Mouse (Mus musculus) liver, embryonic 11.5 days (tissue): ENCODE data around the gene Mafk. TPM values are rescaled to one million over a fixed set of nuclear protein-coding genes. Genes with fewer than 3 reads are reported as not detected.
A peak's percentile ranks its signal among the peaks of the same experiment; 100 is the strongest.

Experiments
- ATAC-seq: fragments of 200-750 bp; cut with Nextera tagmentation; replicated peaks from 2 replicates; pipeline ENCODE4 v1.8.0; 2017; ENCODE audit warnings: moderate number of reproducible peaks, mild to moderate bottlenecking, moderate TSS enrichment, moderate library complexity; ENCODE audit not compliant: low FRiP score
- DNase-seq: peaks from one replicate; pipeline ENCODE4 v3.0.0-alpha.2; 2017; ENCODE audit warnings: low spot score
- H3K27ac ChIP-seq: fragments of 300-500 bp; sonication (generic); 2 replicates; pipeline ENCODE4 v1.5.1; 2014; ENCODE audit warnings: mild to moderate bottlenecking, low read depth, low read length, control low read depth
- H3K27me3 ChIP-seq: fragments of 300-500 bp; sonication (generic); replicated peaks from 2 replicates; pipeline ENCODE4 v1.6.1; 2014; ENCODE audit warnings: low read length, mixed read lengths; ENCODE audit not compliant: control insufficient read depth, insufficient read depth
- H3K36me3 ChIP-seq: fragments of 300-500 bp; sonication (generic); 2 replicates; pipeline ENCODE4 v1.6.1; 2014; ENCODE audit warnings: mild to moderate bottlenecking, low read length, moderate library complexity, mixed read lengths; ENCODE audit not compliant: control insufficient read depth, insufficient read depth
- H3K4me1 ChIP-seq: fragments of 300-500 bp; sonication (generic); replicated peaks from 2 replicates; pipeline ENCODE4 v1.6.1; 2014; ENCODE audit warnings: low read length, mixed read lengths; ENCODE audit not compliant: control insufficient read depth, insufficient read depth
- H3K4me2 ChIP-seq: fragments of 300-500 bp; sonication (generic); 2 replicates; pipeline ENCODE4 v1.6.1; 2014; ENCODE audit warnings: mild to moderate bottlenecking, control low read depth, moderate library complexity
- H3K4me3 ChIP-seq: fragments of 300-500 bp; sonication (generic); 2 replicates; pipeline ENCODE4 v1.5.1; 2014; ENCODE audit warnings: low read depth, low read length, control low read depth
- H3K9ac ChIP-seq: fragments of 300-500 bp; sonication (generic); 2 replicates; pipeline ENCODE4 v1.6.1; 2014; ENCODE audit warnings: low read depth, low read length, control low read depth
- H3K9me3 ChIP-seq: fragments of 300-500 bp; sonication (generic); 2 replicates; pipeline ENCODE4 v1.6.1; 2016; ENCODE audit warnings: low read length, inconsistent platforms, mixed read lengths; ENCODE audit not compliant: control insufficient read depth
- WGBS: fragments of 180-500 bp; shearing (Covaris S2); extraction: QIAGEN DNeasy Blood & Tissue Kit; methylation state at CpG from one replicate; pipeline ENCODE4 v1.1.7; 2014; 5-methylcytosine and 5-hydroxymethylcytosine counted together
- polyA plus RNA-seq: library from polyadenylated mRNA; unstranded; fragments of >200 nt; fragmentation: Nextera tagmentation; extraction: Ambion mirVana; gene quantifications from 2 replicates; pipeline ENCODE4 v1.2.1, GENCODE M21; 2014

Gene Mafk
- polyA plus RNA-seq, 1 experiment from 2014 or later: 30.4 TPM

DNA sequence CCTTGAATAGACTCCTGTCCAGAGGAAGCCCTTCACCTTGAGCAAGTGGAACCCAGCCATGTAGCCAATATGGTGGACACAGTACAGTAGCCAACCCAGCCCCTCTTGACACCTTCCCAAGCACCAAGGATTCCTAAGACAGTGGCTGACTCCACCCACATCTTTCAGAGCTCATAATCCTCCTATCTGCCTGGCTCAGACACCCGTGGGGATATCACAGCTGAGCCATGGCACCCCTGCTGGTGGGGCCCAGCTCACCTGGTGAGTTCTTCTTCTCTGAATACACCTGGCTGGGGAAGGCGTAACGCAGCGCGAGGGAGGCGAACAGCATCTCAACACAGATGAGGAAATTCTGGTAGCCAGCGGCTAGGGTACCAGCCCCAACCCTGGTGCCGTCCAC, 14.6 kb downstream of the Mafk start:
- Histone ChIP-seq H3K9me3 (no peaks in the 10 kb centered on the region), H3K27me3 (no peaks in the 10 kb centered on the region), H3K4me2 (peak overlapping the region; percentile 64), H3K4me1 (peaks cover 41% of the 10 kb centered on the region), H3K9ac (peak overlapping the region; percentile 63), H3K36me3 (peaks cover 9% of the 10 kb centered on the region), H3K27ac (peak overlapping the region; percentile 99), H3K4me3 (no peak overlapping the region; the same call in 1 of the 2 replicates)
- WGBS: 85% methylated on average over 8 of the region's 8 CpGs
- no peak for DNase-seq
- no peak for ATAC-seq

DNA sequence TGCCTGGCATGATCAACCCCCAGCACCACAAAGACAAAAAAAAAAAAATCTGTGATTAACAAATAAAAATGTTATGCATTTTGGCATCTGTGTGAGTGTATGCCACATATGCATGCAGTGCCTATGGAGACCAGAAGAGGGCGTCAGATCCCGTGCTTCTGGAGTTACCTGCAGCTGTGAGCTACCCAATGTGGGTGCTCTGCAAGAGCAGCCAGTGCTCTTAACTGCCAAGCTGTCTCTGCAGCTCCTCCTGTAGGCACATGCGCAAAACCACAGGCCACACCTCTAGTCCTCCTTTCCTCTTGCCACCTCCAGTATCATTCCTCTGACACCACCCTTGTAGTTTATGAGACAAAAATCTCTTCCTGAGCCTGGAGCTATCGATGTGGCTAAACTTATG, 18.1 kb downstream of the Mafk start:
- no peak overlapping the region for H3K4me3 ChIP-seq
- no peak overlapping the region for H3K9ac ChIP-seq
- no peaks in the 10 kb centered on the region for H3K9me3 ChIP-seq
- no peak overlapping the region for H3K4me2 ChIP-seq
- WGBS: 61% methylated on average over 4 of the region's 4 CpGs
- DNase-seq (no peak), ATAC-seq (no peak)
- H3K27me3 ChIP-seq: peaks cover 12% of the 10 kb centered on the region
- H3K27ac ChIP-seq: no peak overlapping the region
- H3K4me1 ChIP-seq: peaks cover 45% of the 10 kb centered on the region
- no peaks in the 10 kb centered on the region for H3K36me3 ChIP-seq

DNA sequence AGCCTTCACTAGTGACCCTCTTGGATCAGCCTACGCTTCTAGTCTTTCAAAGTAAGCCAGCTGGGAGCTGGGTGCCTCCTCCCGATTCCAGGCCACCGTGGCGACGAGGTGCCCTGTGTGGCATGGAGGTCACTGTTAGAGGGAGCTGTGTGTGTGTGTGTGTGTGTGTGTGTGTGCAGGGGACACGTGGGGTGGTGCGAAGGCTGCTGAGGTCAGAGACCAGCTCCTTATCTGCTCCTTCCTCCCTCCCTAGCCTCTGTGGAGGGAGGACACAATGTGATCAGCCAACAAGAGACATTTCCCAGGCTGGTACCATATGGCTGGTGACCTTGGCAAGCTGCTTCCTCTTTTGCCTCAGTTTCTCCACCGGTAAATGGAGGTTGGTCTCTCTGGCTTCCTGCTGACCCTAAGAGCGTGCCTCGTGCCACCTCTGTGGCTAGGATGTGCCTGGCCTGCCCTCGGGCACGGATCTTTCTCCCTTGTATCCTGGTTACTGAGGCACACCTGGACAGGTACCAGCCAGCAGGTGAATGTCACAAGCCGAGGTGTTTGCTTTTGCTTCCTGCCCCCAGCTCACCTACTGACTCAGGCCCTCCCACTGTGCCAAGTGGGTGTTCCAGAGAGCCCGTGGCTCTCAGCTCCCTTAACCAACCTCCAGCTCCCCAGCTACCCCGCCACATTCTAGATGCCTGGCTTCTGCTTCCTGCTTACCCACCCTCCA, 20.5 kb downstream of the Mafk start:
- DNase-seq (no peak), ATAC-seq (peak; percentile 69)
- H3K36me3 ChIP-seq: no peaks in the 10 kb centered on the region
- WGBS: 69% methylated on average over 15 of the region's 15 CpGs
- peaks cover 35% of the 10 kb centered on the region for H3K4me1 ChIP-seq
- H3K4me3 ChIP-seq: no peak overlapping the region
- H3K4me2 ChIP-seq: peak overlapping the region; percentile 47
- peak overlapping the region; percentile 46; the same call in 1 of the 2 replicates for H3K9ac ChIP-seq
- peaks cover 12% of the 10 kb centered on the region for H3K27me3 ChIP-seq
- no peaks in the 10 kb centered on the region for H3K9me3 ChIP-seq
- no peak overlapping the region for H3K27ac ChIP-seq

DNA sequence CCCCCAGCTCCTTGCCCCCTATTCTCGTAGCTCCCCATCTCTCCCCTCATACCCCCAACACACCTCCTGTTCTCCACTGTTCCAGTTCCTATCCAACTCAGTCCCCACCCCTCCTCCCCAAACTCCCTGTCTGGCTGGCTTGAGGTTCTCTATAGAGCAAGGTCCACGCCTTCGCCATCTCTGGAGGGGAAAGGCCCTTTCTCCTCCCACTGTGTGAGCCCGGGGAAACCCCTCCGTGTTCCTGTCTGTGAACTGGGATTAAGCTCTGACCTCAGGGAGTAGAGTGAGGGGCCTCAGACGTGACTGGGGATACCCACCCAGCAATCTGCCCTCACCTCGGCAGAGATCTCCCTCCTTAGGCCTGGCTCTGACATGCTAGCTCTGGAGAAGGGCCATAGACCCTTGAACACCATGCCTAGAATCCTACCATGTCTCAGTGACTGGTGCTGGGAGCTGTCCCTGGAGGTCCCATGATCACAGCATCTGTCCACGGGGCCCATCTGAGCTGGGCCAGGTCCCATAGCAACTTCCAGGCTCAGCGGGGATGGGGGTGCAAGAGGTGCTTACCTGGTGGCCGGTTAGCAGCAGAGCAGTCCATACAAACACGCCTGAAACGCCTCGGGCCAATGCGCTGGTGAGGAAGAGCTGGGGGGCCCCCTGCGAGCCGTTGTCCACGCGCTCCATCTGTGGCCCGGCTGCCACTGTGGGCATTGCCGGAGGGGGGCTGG, 21.2 kb downstream of the Mafk start:
- Histone ChIP-seq H3K36me3 (no peaks in the 10 kb centered on the region), H3K27me3 (peaks cover 12% of the 10 kb centered on the region), H3K9me3 (no peaks in the 10 kb centered on the region), H3K4me2 (peak overlapping the region; percentile 47), H3K4me1 (peaks cover 37% of the 10 kb centered on the region), H3K27ac (no peak overlapping the region), H3K9ac (peak overlapping the region; percentile 46; the same call in 1 of the 2 replicates), H3K4me3 (0 out of 2 replicates have a peak overlapping the region, but pooled peaks have one; percentile 3)
- WGBS: 68% methylated on average over 20 of the region's 20 CpGs
- no peak for DNase-seq
- no peak for ATAC-seq

DNA sequence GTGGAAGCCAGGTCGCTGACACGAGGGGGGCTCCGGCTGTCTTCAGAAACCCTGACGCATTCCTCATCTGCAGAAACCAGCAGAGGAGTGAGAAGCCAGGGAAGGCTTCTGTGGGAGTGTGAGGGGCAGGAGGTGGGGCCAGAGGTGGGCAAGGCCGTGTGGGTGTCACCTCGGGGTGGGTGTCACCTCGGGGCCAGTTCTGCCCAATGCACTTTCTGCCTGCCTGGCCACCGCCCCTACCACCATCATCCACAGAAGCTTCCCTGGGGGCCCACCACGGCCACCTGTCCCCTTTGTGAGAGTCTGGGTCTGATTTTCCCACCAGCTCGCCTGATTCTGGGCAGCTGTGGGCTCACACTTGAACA, 21.8 kb downstream of the Mafk start:
- WGBS: 41% methylated on average over 10 of the region's 10 CpGs
- no peak overlapping the region for H3K9ac ChIP-seq
- H3K36me3 ChIP-seq: no peaks in the 10 kb centered on the region
- peak overlapping the region; percentile 47 for H3K4me2 ChIP-seq
- H3K4me3 ChIP-seq: no peak overlapping the region
- DNase-seq (no peak), ATAC-seq (0 out of 2 replicates have a peak, but pooled peaks have one; percentile 33)
- no peak overlapping the region for H3K27ac ChIP-seq
- H3K27me3 ChIP-seq: peaks cover 12% of the 10 kb centered on the region
- peaks cover 42% of the 10 kb centered on the region for H3K4me1 ChIP-seq
- no peaks in the 10 kb centered on the region for H3K9me3 ChIP-seq

DNA sequence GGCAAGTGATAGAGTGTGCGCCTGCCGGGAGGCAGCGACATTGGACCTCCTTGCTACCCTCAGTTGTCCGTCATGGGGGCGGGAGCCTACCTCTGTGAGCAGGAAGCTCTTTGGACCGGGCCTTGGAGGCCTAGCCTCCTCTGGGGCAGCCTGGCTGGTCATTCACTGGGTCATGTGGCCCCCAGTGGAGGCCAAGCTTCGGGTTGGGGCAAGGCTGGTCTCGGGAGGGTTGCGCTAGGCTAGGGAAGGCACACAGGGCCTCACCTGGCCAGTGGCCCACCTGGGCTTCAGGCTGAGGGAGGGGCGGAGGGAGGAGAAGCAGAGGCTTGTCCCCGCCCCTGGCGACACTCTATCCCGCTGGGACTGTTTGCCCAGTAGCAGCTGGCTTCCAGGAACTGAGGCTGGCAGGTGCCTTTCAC, 22.7 kb downstream of the Mafk start:
- Histone ChIP-seq H3K27ac (no peak overlapping the region), H3K27me3 (peaks cover 12% of the 10 kb centered on the region), H3K9ac (0 out of 2 replicates have a peak overlapping the region, but pooled peaks have one; percentile 34), H3K9me3 (no peaks in the 10 kb centered on the region), H3K4me2 (peak overlapping the region; percentile 34), H3K4me1 (peaks cover 48% of the 10 kb centered on the region), H3K4me3 (0 out of 2 replicates have a peak overlapping the region, but pooled peaks have one; percentile 10), H3K36me3 (no peaks in the 10 kb centered on the region)
- ATAC-seq (no peak), DNase-seq (no peak)
- WGBS: 24% methylated on average over 13 of the region's 13 CpGs

DNA sequence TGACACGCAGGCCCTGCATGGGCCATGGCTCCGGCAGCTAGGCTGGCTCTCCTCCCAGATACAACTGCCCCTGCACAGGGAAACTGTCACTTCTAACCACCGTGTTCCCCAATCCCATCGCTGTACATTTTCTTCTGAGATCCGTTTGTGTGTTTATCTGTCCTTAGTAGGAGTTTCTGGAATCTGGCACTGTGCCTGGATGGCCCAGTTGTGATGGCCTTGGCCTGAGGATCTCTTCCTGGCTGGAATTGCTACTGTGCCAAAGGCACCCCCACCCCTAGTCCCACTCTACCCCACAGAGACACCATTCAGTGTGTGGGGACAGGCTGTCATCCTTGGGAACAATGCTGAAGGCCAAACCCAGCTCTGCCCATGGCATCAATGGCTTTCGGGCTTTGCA, 24.7 kb downstream of the Mafk start:
- no peak for ATAC-seq
- no peak overlapping the region for H3K27ac ChIP-seq

DNA sequence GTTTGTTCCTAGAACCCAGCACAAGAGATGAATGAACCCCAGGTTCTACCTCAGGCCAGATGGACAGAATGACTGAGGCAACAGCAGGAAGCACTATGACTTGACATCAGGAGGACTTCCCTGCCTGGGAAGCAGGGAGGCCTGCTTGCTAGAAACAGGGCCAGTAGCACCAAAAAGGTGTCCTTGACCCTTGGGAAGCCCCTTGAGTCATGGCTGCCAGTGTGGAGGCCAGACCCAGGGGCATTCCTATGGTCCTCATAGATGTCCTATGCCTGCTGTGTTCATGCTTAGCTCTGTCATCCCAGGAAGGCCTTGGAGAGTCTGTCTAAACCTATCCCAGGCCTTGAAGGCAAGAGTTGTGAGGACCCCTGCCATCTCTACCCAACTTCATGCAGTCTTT, 25.1 kb downstream of the Mafk start:
- H3K27me3 ChIP-seq: peaks cover 12% of the 10 kb centered on the region
- no peak overlapping the region for H3K9ac ChIP-seq
- ATAC-seq (no peak), DNase-seq (no peak)
- peaks cover 46% of the 10 kb centered on the region for H3K4me1 ChIP-seq
- no peak overlapping the region for H3K4me2 ChIP-seq
- H3K27ac ChIP-seq: no peak overlapping the region
- no peak overlapping the region for H3K4me3 ChIP-seq
- no peaks in the 10 kb centered on the region for H3K9me3 ChIP-seq
- no peaks in the 10 kb centered on the region for H3K36me3 ChIP-seq

More for the DNA sequence above, 24.7 kb downstream of the Mafk start:
- 81% methylated on average over 6 of the region's 6 CpGs for WGBS
- H3K4me3 ChIP-seq: no peak overlapping the region
- peaks cover 46% of the 10 kb centered on the region for H3K4me1 ChIP-seq
- no peaks in the 10 kb centered on the region for H3K36me3 ChIP-seq
- no peak overlapping the region for H3K9ac ChIP-seq
- H3K4me2 ChIP-seq: no peak overlapping the region
- DNase-seq: no peak
- peaks cover 12% of the 10 kb centered on the region for H3K27me3 ChIP-seq
- H3K9me3 ChIP-seq: no peaks in the 10 kb centered on the region
